Mouse (Mus musculus) stomach, embryonic 14.5 days (tissue): ENCODE data around the gene Crb2. TPM values are rescaled to one million over a fixed set of nuclear protein-coding genes. Genes with fewer than 3 reads are reported as not detected.

Source experiments
- ATAC-seq: fragments of 200-750 bp; cut with Nextera tagmentation; 2 replicates; pipeline ENCODE4 v1.8.0; 2017; ENCODE audit warnings: low read depth, moderate TSS enrichment; ENCODE audit not compliant: insufficient number of reproducible peaks, insufficient read depth, low FRiP score
- H3K27ac ChIP-seq: fragments of 300-500 bp; sonication (generic); 2 replicates; pipeline ENCODE4 v1.5.1; 2014; ENCODE audit warnings: mild to moderate bottlenecking, low read length, moderate library complexity, mixed read lengths
- H3K27me3 ChIP-seq: fragments of 300-500 bp; sonication (generic); 2 replicates; pipeline ENCODE4 v1.6.1; 2014; ENCODE audit warnings: low read length, control low read depth, mixed read lengths; ENCODE audit not compliant: control insufficient read depth, insufficient read depth
- H3K36me3 ChIP-seq: fragments of 300-500 bp; sonication (generic); 2 replicates; pipeline ENCODE4 v1.6.1; 2014; ENCODE audit warnings: mild to moderate bottlenecking, control low read depth, low read length, moderate library complexity, mixed read lengths; ENCODE audit not compliant: control insufficient read depth, insufficient read depth
- H3K4me1 ChIP-seq: fragments of 300-500 bp; sonication (generic); 2 replicates; pipeline ENCODE4 v1.6.1; 2014; ENCODE audit warnings: low read length, control low read depth, mixed read lengths; ENCODE audit not compliant: control insufficient read depth, insufficient read depth
- H3K4me2 ChIP-seq: fragments of 300-500 bp; sonication (generic); replicated peaks from 2 replicates; pipeline ENCODE4 v1.6.1; 2014; ENCODE audit warnings: low read depth, low read length, control low read depth
- H3K4me3 ChIP-seq: fragments of 300-500 bp; sonication (generic); 2 replicates; pipeline ENCODE4 v1.5.1; 2014; ENCODE audit warnings: low read depth, low read length, control low read depth
- H3K9ac ChIP-seq: fragments of 300-500 bp; sonication (generic); replicated peaks from 2 replicates; pipeline ENCODE4 v1.6.1; 2014; ENCODE audit warnings: low read depth, mild to moderate bottlenecking, control low read depth, low read length, moderate library complexity, mixed read lengths
- H3K9me3 ChIP-seq: fragments of 300-500 bp; sonication (generic); 2 replicates; pipeline ENCODE4 v1.6.1; 2016; ENCODE audit warnings: low read depth, low read length, control low read depth; ENCODE audit not compliant: control insufficient read depth
- WGBS: fragments of 180-500 bp; shearing (Covaris S2); extraction: QIAGEN DNeasy Blood & Tissue Kit; methylation state at CpG from one replicate; pipeline ENCODE4 v1.1.7; 2014; 5-methylcytosine and 5-hydroxymethylcytosine counted together
- polyA plus RNA-seq: library from polyadenylated mRNA; unstranded; fragments of >200 nt; fragmentation: Nextera tagmentation; extraction: Ambion mirVana; gene quantifications from 2 replicates; pipeline ENCODE4 v1.2.1, GENCODE M21; 2014

The Crb2 gene
- polyA plus RNA-seq, 1 experiment from 2014 or later: 2.4 TPM

- H3K4me3 ChIP-seq: no peak overlapping the region
- no peak overlapping the region for H3K4me2 ChIP-seq
- H3K9ac ChIP-seq: no peak overlapping the region
- H3K4me1 ChIP-seq: peaks cover 14% of the 10 kb centered on the region; the same call in 1 of the 2 replicates
- no peak for ATAC-seq
- 73% methylated on average over 7 of the region's 7 CpGs for WGBS
- H3K27ac ChIP-seq: no peak overlapping the region
- H3K36me3 ChIP-seq: no peaks in the 10 kb centered on the region
- H3K9me3 ChIP-seq: no peaks in the 10 kb centered on the region
- H3K27me3 ChIP-seq: no peaks in the 10 kb centered on the region
These were observed 62.3 kb downstream of the Crb2 start for GRCm38 (mm10) chr2:37838202-37838984.

GRCm38 (mm10) chr2:37839922-37840321, 63.9 kb downstream of the Crb2 start:
- peaks cover 14% of the 10 kb centered on the region; the same call in 1 of the 2 replicates for H3K4me1 ChIP-seq
- no peak for ATAC-seq
- no peaks in the 10 kb centered on the region for H3K27me3 ChIP-seq
- no peak overlapping the region for H3K4me2 ChIP-seq
- H3K27ac ChIP-seq: no peak overlapping the region
- no peak overlapping the region for H3K4me3 ChIP-seq
- no peak overlapping the region for H3K9ac ChIP-seq
- no peaks in the 10 kb centered on the region; the same call in 1 of the 2 replicates for H3K36me3 ChIP-seq
- H3K9me3 ChIP-seq: no peaks in the 10 kb centered on the region

GRCm38 (mm10) chr2:37842151-37842569, 66.1 kb downstream of the Crb2 start:
- 10% methylated on average over 7 of the region's 7 CpGs for whole genome bisulfite sequencing
- Histone ChIP-seq H3K9me3 (no peaks in the 10 kb centered on the region), H3K27ac (no peak overlapping the region; the same call in 1 of the 2 replicates), H3K36me3 (no peaks in the 10 kb centered on the region; the same call in 1 of the 2 replicates), H3K4me3 (no peak overlapping the region), H3K27me3 (no peaks in the 10 kb centered on the region), H3K4me1 (peaks cover 14% of the 10 kb centered on the region; the same call in 1 of the 2 replicates), H3K9ac (no peak overlapping the region), H3K4me2 (no peak overlapping the region)
- no peak for ATAC-seq

GRCm38 (mm10) chr2:37842719-37843118, 66.7 kb downstream of the Crb2 start:
- H3K9me3 ChIP-seq: no peaks in the 10 kb centered on the region
- no peak overlapping the region for H3K4me2 ChIP-seq
- no peaks in the 10 kb centered on the region; the same call in 1 of the 2 replicates for H3K36me3 ChIP-seq
- WGBS: 41% methylated on average over 4 of the region's 4 CpGs
- no peak overlapping the region for H3K9ac ChIP-seq
- ATAC-seq: no peak
- no peaks in the 10 kb centered on the region for H3K27me3 ChIP-seq
- no peak overlapping the region for H3K4me3 ChIP-seq
- H3K4me1 ChIP-seq: peaks cover 14% of the 10 kb centered on the region; the same call in 1 of the 2 replicates
- no peak overlapping the region for H3K27ac ChIP-seq

Other genes with a start within 250 kb of the Crb2 start
- gene Strbp, start 72.4 kb upstream of the Crb2 start, polyA plus RNA-seq: 42.4 and 43.0 TPM in 2 replicates